Mouse (Mus musculus) limb, embryonic 13.5 days (tissue): ENCODE results near the gene Rab42. TPM values are rescaled to one million over a fixed set of nuclear protein-coding genes. Genes with fewer than 3 reads are reported as not detected.
"Not testable (repeated sequence)": the region's sequence is repeated elsewhere in the genome, so short reads cannot be mapped to it uniquely, and the experiment has no call there.

Experiments used
- ATAC-seq: fragments of 200-750 bp; cut with Nextera tagmentation; 2 replicates; pipeline ENCODE4 v1.8.0; 2017; ENCODE audit warnings: low read depth, moderate number of reproducible peaks, moderate TSS enrichment; ENCODE audit not compliant: low FRiP score
- H3K27ac ChIP-seq: fragments of 300-500 bp; sonication (generic); 2 replicates; pipeline ENCODE4 v1.5.1; 2015; ENCODE audit warnings: inconsistent platforms, mild to moderate bottlenecking, moderate library complexity
- H3K27me3 ChIP-seq: fragments of 300-500 bp; sonication (generic); 2 replicates; pipeline ENCODE4 v1.6.1; 2015; ENCODE audit warnings: mild to moderate bottlenecking, inconsistent platforms
- H3K36me3 ChIP-seq: fragments of 300-500 bp; sonication (generic); 2 replicates; pipeline ENCODE4 v1.6.1; 2015; ENCODE audit warnings: inconsistent platforms, mild to moderate bottlenecking, moderate library complexity
- H3K4me1 ChIP-seq: fragments of 300-500 bp; sonication (generic); 2 replicates; pipeline ENCODE4 v1.6.1; 2015; ENCODE audit warnings: inconsistent platforms
- H3K4me2 ChIP-seq: fragments of 300-500 bp; sonication (generic); replicated peaks from 2 replicates; pipeline ENCODE4 v1.6.1; 2015; ENCODE audit warnings: inconsistent platforms, mild to moderate bottlenecking, moderate library complexity
- H3K4me3 ChIP-seq: fragments of 300-500 bp; sonication (generic); 2 replicates; pipeline ENCODE4 v1.5.1; 2015; ENCODE audit warnings: moderate library complexity, mild to moderate bottlenecking, inconsistent platforms
- H3K9ac ChIP-seq: fragments of 300-500 bp; sonication (generic); 2 replicates; pipeline ENCODE4 v1.6.1; 2015; ENCODE audit warnings: mild to moderate bottlenecking, inconsistent platforms
- H3K9me3 ChIP-seq: fragments of 300-500 bp; sonication (generic); 2 replicates; pipeline ENCODE4 v1.6.1; 2016; ENCODE audit warnings: inconsistent platforms
- WGBS: fragments of 180-500 bp; shearing (Covaris S2); methylation state at CpG from one replicate; pipeline ENCODE4 v1.1.7; 2015; 5-methylcytosine and 5-hydroxymethylcytosine counted together
- polyA plus RNA-seq: library from polyadenylated mRNA; unstranded; fragments of >200 nt; fragmentation: Nextera tagmentation; extraction: Ambion mirVana; gene quantifications from 2 replicates; pipeline ENCODE4 v1.2.1, GENCODE M21; 2015

The Rab42 gene
- polyA plus RNA-seq, 1 experiment from 2014 or later: 1.7 TPM

GRCm38 (mm10) chr4:132309849-132310472 lies 6.8 kb upstream of the Rab42 start:
- Histone ChIP-seq H3K9me3 (no peaks in the 10 kb centered on the region), H3K4me3 (peak overlapping the region; percentile 82), H3K36me3 (peaks cover 50% of the 10 kb centered on the region), H3K27me3 (no peaks in the 10 kb centered on the region), H3K9ac (peak overlapping the region; percentile 94), H3K27ac (peak overlapping the region; percentile 94), H3K4me1 (peaks cover 15% of the 10 kb centered on the region), H3K4me2 (peak overlapping the region; percentile 93)
- ATAC-seq: peak; percentile 51; the same call in 1 of the 2 replicates
- WGBS: 24% methylated on average over 10 of the region's 10 CpGs

GRCm38 (mm10) chr4:132309140-132309848 lies 6.1 kb upstream of the Rab42 start:
- H3K36me3 ChIP-seq: peaks cover 45% of the 10 kb centered on the region
- H3K9me3 ChIP-seq: no peaks in the 10 kb centered on the region
- no peaks in the 10 kb centered on the region for H3K27me3 ChIP-seq
- peak overlapping the region; percentile 94 for H3K27ac ChIP-seq
- peak overlapping the region; percentile 82 for H3K4me3 ChIP-seq
- no peak for ATAC-seq
- H3K4me1 ChIP-seq: peaks cover 15% of the 10 kb centered on the region
- H3K4me2 ChIP-seq: peak overlapping the region; percentile 93
- WGBS: under 1% methylated on average over 15 of the region's 15 CpGs
- H3K9ac ChIP-seq: peak overlapping the region; percentile 94

GRCm38 (mm10) chr4:132308437-132309139 lies 5.4 kb upstream of the Rab42 start:
- Histone ChIP-seq H3K36me3 (peaks cover 38% of the 10 kb centered on the region), H3K4me1 (peaks cover 15% of the 10 kb centered on the region), H3K27me3 (no peaks in the 10 kb centered on the region), H3K4me2 (peak overlapping the region; percentile 93), H3K9me3 (no peaks in the 10 kb centered on the region), H3K27ac (peak overlapping the region; percentile 94), H3K4me3 (peak overlapping the region; percentile 82), H3K9ac (peak overlapping the region; percentile 94)
- peak; percentile 90 for ATAC-seq
- 1% methylated on average over 41 of the region's 41 CpGs for WGBS

GRCm38 (mm10) chr4:132306004-132306403 lies 2.8 kb upstream of the Rab42 start:
- Histone ChIP-seq H3K27ac (no peak overlapping the region), H3K4me2 (no peak overlapping the region), H3K9ac (0 out of 2 replicates have a peak overlapping the region, but pooled peaks have one; percentile 19), H3K36me3 (peaks cover 14% of the 10 kb centered on the region), H3K9me3 (no peaks in the 10 kb centered on the region), H3K4me1 (peaks cover 23% of the 10 kb centered on the region), H3K4me3 (no peak overlapping the region), H3K27me3 (no peaks in the 10 kb centered on the region)
- no peak for ATAC-seq
- WGBS: 73% methylated on average over 6 of the region's 6 CpGs

GRCm38 (mm10) chr4:132305276-132305675 lies 2.1 kb upstream of the Rab42 start:
- H3K27ac ChIP-seq: no peak overlapping the region
- no peak for ATAC-seq

GRCm38 (mm10) chr4:132303484-132303883 lies 299 bp upstream of the Rab42 start:
- WGBS: 35% methylated on average over 6 of the region's 6 CpGs
- not testable (repeated sequence) for H3K4me1 ChIP-seq, H3K36me3 ChIP-seq, H3K27me3 ChIP-seq, ATAC-seq, H3K27ac ChIP-seq, H3K9me3 ChIP-seq
- peak overlapping the region; percentile 73 for H3K4me2 ChIP-seq
- peak overlapping the region; percentile 50 for H3K4me3 ChIP-seq
- H3K9ac ChIP-seq: peak overlapping the region; percentile 72; the same call in 1 of the 2 replicates

More at GRCm38 (mm10) chr4:132305276-132305675, 2.1 kb upstream of the Rab42 start:
- Histone ChIP-seq H3K27me3 (no peaks in the 10 kb centered on the region), H3K9me3 (no peaks in the 10 kb centered on the region), H3K4me1 (peaks cover 19% of the 10 kb centered on the region), H3K9ac (no peak overlapping the region), H3K36me3 (peaks cover 7% of the 10 kb centered on the region), H3K4me3 (no peak overlapping the region), H3K4me2 (no peak overlapping the region)
- 83% methylated on average over 8 of the region's 8 CpGs for WGBS

- ATAC-seq: no peak
- H3K9me3 ChIP-seq: no peaks in the 10 kb centered on the region
- peak overlapping the region; percentile 50 for H3K4me3 ChIP-seq
- peak overlapping the region; percentile 72 for H3K9ac ChIP-seq
- peaks cover 8% of the 10 kb centered on the region; the same call in 1 of the 2 replicates for H3K4me1 ChIP-seq
- WGBS: 61% methylated on average over 16 of the region's 16 CpGs
- peak overlapping the region; percentile 40; the same call in 1 of the 2 replicates for H3K27ac ChIP-seq
- H3K4me2 ChIP-seq: peak overlapping the region; percentile 73
- no peaks in the 10 kb centered on the region for H3K36me3 ChIP-seq
- no peaks in the 10 kb centered on the region for H3K27me3 ChIP-seq
Observed at GRCm38 (mm10) chr4:132301965-132302938, 933 bp downstream of the Rab42 start.

- no peak overlapping the region for H3K9ac ChIP-seq
- H3K4me2 ChIP-seq: no peak overlapping the region
- WGBS: 90% methylated on average over 6 of the region's 6 CpGs
- H3K4me3 ChIP-seq: no peak overlapping the region
- peaks cover 8% of the 10 kb centered on the region; the same call in 1 of the 2 replicates for H3K4me1 ChIP-seq
- no peak overlapping the region for H3K27ac ChIP-seq
- H3K36me3 ChIP-seq: no peaks in the 10 kb centered on the region
- H3K9me3 ChIP-seq: no peaks in the 10 kb centered on the region
- no peaks in the 10 kb centered on the region for H3K27me3 ChIP-seq
- ATAC-seq: no peak
Observed at GRCm38 (mm10) chr4:132301486-132301885, 1.7 kb downstream of the Rab42 start.

- Histone ChIP-seq H3K36me3 (no peaks in the 10 kb centered on the region), H3K9ac (no peak overlapping the region), H3K27ac (no peak overlapping the region), H3K9me3 (no peaks in the 10 kb centered on the region), H3K27me3 (no peaks in the 10 kb centered on the region), H3K4me3 (no peak overlapping the region), H3K4me2 (no peak overlapping the region), H3K4me1 (peaks cover 8% of the 10 kb centered on the region; the same call in 1 of the 2 replicates)
- WGBS: 79% methylated on average over 1 of the region's 1 CpGs
- no peak for ATAC-seq
Observed at GRCm38 (mm10) chr4:132299849-132300248, 3.3 kb downstream of the Rab42 start.

GRCm38 (mm10) chr4:132295696-132296390 lies 7.3 kb downstream of the Rab42 start:
- H3K4me3 ChIP-seq: no peak overlapping the region
- ATAC-seq: no peak
- H3K9me3 ChIP-seq: peaks cover 5% of the 10 kb centered on the region; the same call in 1 of the 2 replicates
- no peak overlapping the region for H3K4me2 ChIP-seq
- peaks cover 29% of the 10 kb centered on the region for H3K36me3 ChIP-seq
- H3K4me1 ChIP-seq: no peaks in the 10 kb centered on the region
- 41% methylated on average over 8 of the region's 8 CpGs for WGBS
- H3K27ac ChIP-seq: no peak overlapping the region
- no peak overlapping the region for H3K9ac ChIP-seq
- H3K27me3 ChIP-seq: no peaks in the 10 kb centered on the region
